Mouse (Mus musculus): ENCODE data around the gene Dcst1. TPM values are rescaled to one million over a fixed set of nuclear protein-coding genes. Genes with fewer than 3 reads are reported as not detected.
A peak's percentile ranks its signal among the peaks of the same experiment; 100 is the strongest.

Gene Dcst1
- polyA plus RNA-seq, 1 experiment from 2014 or later, result 0.93 TPM

- H3K4me1 ChIP-seq (replicated peaks), result peaks cover 56% of the 10 kb centered on the region
- peak within 1 kb of the TSS; percentile 97 for H3K4me2 ChIP-seq (replicated peaks)
- under 1% methylated on average over 41 of the region's 42 CpGs for WGBS
- H3K9me3 ChIP-seq, result no peaks in the 10 kb centered on the region
- peak within 1 kb of the TSS; percentile 61 for H3K9ac ChIP-seq (replicated peaks)
- ATAC-seq, result peak; percentile 55
- H3K27me3 ChIP-seq, result peaks cover 30% of the 10 kb centered on the region
- peak within 1 kb of the TSS; percentile 52 for H3K4me3 ChIP-seq (replicated peaks)
- peak within 1 kb of the TSS; percentile 54 for H3K27ac ChIP-seq
- H3K36me3 ChIP-seq, result no peaks in the 10 kb centered on the region
Measured at GRCm38 (mm10) chr3:89394006-89394893, 29.2 kb upstream of the Dcst1 start, which contains the start of gene Zbtb7b. TSS of gene Zbtb7b (minus strand) at chr3:89394776.

GRCm38 (mm10) chr3:89393605-89394004 lies 28.6 kb upstream of the Dcst1 start:
- Histone ChIP-seq H3K27me3 (peaks cover 30% of the 10 kb centered on the region), H3K4me3 (replicated peaks) (peak overlapping the region; percentile 52), H3K9me3 (no peaks in the 10 kb centered on the region), H3K27ac (peak overlapping the region; percentile 54), H3K9ac (replicated peaks) (peak overlapping the region; percentile 61), H3K4me1 (replicated peaks) (peaks cover 56% of the 10 kb centered on the region), H3K4me2 (replicated peaks) (peak overlapping the region; percentile 97), H3K36me3 (no peaks in the 10 kb centered on the region)
- under 1% methylated on average over 15 of the region's 15 CpGs for WGBS
- ATAC-seq, result peak; percentile 94

DNA sequence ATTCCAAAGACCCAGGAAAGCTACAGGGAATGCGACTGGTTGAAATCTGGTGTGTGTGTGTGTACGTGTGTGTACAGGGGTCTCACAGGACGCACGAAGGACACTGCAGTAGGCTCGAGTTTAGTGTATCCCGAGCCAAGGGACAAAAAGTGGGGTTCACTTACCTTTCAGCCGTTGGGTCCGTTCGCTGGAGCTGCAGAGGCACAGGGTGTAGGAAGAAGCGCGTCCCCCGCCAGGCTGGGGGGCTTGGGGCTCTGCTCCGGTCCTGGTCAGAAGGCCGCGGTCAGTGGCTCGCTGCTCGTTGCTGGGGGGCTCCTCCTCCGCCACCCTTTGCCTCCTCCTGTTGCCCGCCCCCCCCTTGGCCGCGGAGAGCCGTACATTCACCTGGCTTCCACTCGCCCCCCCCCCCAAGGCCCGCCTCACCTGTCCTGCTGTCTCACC lies 27.8 kb upstream of the Dcst1 start:
- H3K4me3 ChIP-seq (replicated peaks), result peak overlapping the region; percentile 52
- H3K27me3 ChIP-seq, result peaks cover 30% of the 10 kb centered on the region
- no peak overlapping the region for H3K27ac ChIP-seq
- peaks cover 56% of the 10 kb centered on the region for H3K4me1 ChIP-seq (replicated peaks)
- WGBS, result under 1% methylated on average over 20 of the region's 24 CpGs
- H3K9me3 ChIP-seq, result no peaks in the 10 kb centered on the region
- ATAC-seq, result no peak
- no peaks in the 10 kb centered on the region for H3K36me3 ChIP-seq
- peak overlapping the region; percentile 97 for H3K4me2 ChIP-seq (replicated peaks)
- no peak overlapping the region; the same call in 1 of the 2 replicates for H3K9ac ChIP-seq (replicated peaks)

DNA sequence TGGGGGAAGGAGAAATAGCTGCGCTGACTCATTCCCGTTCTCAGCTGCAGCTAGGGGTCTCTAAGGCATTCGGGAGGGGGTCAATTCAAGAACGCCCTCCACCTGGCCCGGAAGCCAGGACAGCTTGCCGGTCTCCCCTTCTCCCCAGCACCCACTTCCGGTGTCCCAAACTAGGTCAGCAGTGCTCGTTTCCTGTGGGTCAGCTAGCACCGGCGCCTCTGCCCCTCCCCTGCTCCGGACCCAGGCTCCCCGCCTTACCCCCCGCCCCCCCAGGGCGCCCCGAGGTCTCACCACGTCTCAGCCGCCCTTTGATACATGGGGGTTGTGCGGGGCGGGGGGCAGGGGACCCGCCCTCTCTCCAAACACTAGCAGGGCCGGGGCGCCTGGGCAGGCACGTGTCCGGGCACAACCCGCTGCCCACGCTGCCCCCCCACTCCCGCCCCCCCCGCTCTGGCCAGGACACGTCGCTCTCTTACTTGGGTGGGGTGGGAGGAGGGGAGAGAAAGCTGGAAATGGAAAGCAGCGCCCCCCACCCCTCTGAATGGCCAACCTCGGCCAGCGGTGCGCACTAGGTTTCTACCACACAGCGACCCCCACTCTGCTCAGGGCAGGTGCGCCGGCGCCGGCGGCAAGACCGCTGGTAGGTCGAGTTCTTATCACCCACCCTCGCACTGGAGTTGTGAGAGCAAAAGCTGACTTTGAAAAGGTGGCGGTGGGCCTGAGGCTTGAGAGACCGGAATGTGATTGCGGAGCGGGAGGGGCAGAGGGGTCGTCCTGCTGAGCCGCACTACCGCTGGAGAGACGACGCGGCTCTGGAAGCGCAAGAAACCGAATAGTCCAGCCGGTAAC lies 26.8 kb upstream of the Dcst1 start:
- H3K36me3 ChIP-seq, result no peaks in the 10 kb centered on the region
- under 1% methylated on average over 50 of the region's 56 CpGs for WGBS
- H3K4me1 ChIP-seq (replicated peaks), result peaks cover 56% of the 10 kb centered on the region

DNA sequence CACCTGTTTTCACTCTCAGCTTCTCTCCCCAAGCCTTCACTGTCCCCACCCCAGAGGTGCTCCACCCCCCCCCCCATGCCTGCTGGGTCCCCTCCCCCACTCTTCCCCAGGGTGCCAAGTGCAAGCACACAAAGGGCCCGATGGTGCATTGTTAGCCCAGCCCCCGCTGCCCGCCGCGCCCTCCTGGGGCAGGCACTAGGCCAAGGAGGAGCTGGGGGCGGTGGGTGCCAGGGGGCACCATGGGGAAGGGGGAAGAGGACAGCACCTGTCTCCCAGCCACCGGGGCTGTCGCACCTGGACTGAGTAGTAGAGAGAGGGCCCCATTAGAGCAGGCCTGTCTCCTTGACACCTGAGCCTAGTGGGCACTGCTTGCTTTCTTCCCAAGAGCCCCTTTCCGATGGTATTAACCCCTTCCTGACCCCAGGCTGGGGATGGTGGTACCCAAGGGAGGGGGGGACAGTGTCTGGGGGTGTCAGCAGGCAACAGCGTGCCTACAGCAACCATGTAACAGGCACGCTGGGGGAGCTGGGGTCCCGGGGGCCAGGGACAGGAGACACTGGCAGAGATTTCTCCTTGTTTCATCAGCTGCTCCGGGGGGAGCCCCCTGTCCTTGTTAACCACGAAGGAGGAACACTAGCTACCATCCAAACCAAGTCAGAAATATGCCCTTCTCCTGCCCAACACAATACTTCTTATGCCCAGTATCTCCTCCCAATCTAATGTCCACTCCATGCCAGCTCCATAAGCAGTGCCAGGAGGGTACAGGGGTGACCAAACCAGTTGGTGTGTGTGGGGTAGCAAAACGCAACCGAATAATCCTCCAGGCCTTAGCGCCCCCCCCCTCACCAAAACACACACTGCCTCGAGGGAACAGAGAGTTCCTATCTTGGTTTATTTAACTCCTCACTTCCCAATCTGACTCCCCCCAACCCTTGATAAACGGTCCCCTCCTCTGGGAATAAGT lies 25.9 kb upstream of the Dcst1 start:
- H3K9me3 ChIP-seq, result no peaks in the 10 kb centered on the region
- peak overlapping the region; percentile 97 for H3K4me2 ChIP-seq (replicated peaks)
- peak overlapping the region; percentile 52 for H3K4me3 ChIP-seq (replicated peaks)
- H3K4me1 ChIP-seq (replicated peaks), result peaks cover 51% of the 10 kb centered on the region
- 6% methylated on average over 19 of the region's 19 CpGs for WGBS
- no peaks in the 10 kb centered on the region for H3K36me3 ChIP-seq
- H3K27ac ChIP-seq, result no peak overlapping the region
- H3K27me3 ChIP-seq, result peaks cover 26% of the 10 kb centered on the region
- no peak for ATAC-seq
- H3K9ac ChIP-seq (replicated peaks), result peak overlapping the region; percentile 66

More for the DNA sequence above, 26.8 kb upstream of the Dcst1 start:
- Histone ChIP-seq H3K9me3 (no peaks in the 10 kb centered on the region), H3K27ac (no peak overlapping the region), H3K4me3 (replicated peaks) (peak overlapping the region; percentile 52), H3K9ac (replicated peaks) (peak overlapping the region; percentile 66), H3K27me3 (peaks cover 30% of the 10 kb centered on the region), H3K4me2 (replicated peaks) (peak overlapping the region; percentile 97)
- no peak for ATAC-seq

DNA sequence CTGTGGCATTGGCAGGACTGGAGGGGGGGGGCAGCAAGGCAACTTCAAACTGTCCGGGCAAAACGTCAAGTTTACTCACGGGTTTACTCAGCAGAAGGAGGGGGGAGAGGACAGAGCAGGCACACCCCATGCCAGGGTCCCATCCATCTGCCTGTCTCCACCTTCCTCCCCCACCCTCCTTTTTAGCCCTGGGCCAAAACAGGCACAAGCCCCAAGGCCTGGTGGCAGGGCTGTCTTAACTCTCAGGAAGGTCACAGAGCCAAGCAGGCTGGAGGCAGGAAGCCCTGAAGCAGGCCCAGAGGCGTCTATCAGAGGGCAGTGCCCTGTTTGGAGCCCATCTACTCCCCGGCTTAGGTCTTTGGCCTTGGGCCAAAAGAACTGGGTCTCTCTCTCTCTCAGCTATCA lies 25.1 kb upstream of the Dcst1 start:
- H3K36me3 ChIP-seq, result no peaks in the 10 kb centered on the region
- no peak overlapping the region for H3K4me2 ChIP-seq (replicated peaks)
- H3K4me3 ChIP-seq (replicated peaks), result no peak overlapping the region
- no peak for ATAC-seq
- H3K9ac ChIP-seq (replicated peaks), result no peak overlapping the region
- peaks cover 21% of the 10 kb centered on the region for H3K27me3 ChIP-seq
- H3K27ac ChIP-seq, result no peak overlapping the region
- WGBS, result 70% methylated on average over 5 of the region's 5 CpGs
- peaks cover 48% of the 10 kb centered on the region for H3K4me1 ChIP-seq (replicated peaks)
- no peaks in the 10 kb centered on the region for H3K9me3 ChIP-seq

- Histone ChIP-seq H3K4me2 (replicated peaks) (no peak overlapping the region), H3K27me3 (peaks cover 16% of the 10 kb centered on the region), H3K36me3 (no peaks in the 10 kb centered on the region), H3K9me3 (no peaks in the 10 kb centered on the region), H3K4me3 (replicated peaks) (no peak overlapping the region), H3K4me1 (replicated peaks) (peaks cover 48% of the 10 kb centered on the region), H3K27ac (no peak overlapping the region), H3K9ac (replicated peaks) (no peak overlapping the region)
- ATAC-seq, result peak; percentile 6; the same call in 1 of the 2 replicates
- whole genome bisulfite sequencing, result 64% methylated on average over 5 of the region's 6 CpGs
Measured at GRCm38 (mm10) chr3:89388901-89389740, 24.1 kb upstream of the Dcst1 start.

- Histone ChIP-seq H3K4me1 (replicated peaks) (peaks cover 44% of the 10 kb centered on the region), H3K9ac (replicated peaks) (no peak overlapping the region), H3K27me3 (peaks cover 16% of the 10 kb centered on the region), H3K36me3 (no peaks in the 10 kb centered on the region), H3K4me2 (replicated peaks) (no peak overlapping the region), H3K9me3 (no peaks in the 10 kb centered on the region), H3K4me3 (replicated peaks) (no peak overlapping the region), H3K27ac (no peak overlapping the region)
- WGBS, result 75% methylated on average over 11 of the region's 11 CpGs
- peak; percentile 7; the same call in 1 of the 2 replicates for ATAC-seq
Measured at GRCm38 (mm10) chr3:89388134-89388881, 23.3 kb upstream of the Dcst1 start.

GRCm38 (mm10) chr3:89387632-89388031 lies 22.6 kb upstream of the Dcst1 start:
- Histone ChIP-seq H3K27me3 (peaks cover 11% of the 10 kb centered on the region; the same call in 1 of the 2 replicates), H3K4me1 (replicated peaks) (peaks cover 39% of the 10 kb centered on the region), H3K36me3 (no peaks in the 10 kb centered on the region), H3K9ac (replicated peaks) (no peak overlapping the region), H3K27ac (no peak overlapping the region), H3K4me3 (replicated peaks) (no peak overlapping the region), H3K4me2 (replicated peaks) (no peak overlapping the region), H3K9me3 (no peaks in the 10 kb centered on the region)
- 75% methylated on average over 11 of the region's 11 CpGs for WGBS
- no peak for ATAC-seq

All from midbrain, embryonic 13.5 days (tissue).